Comparison of ENCODE assay signal across 8 mouse cellular contexts in genomic region chr14:18377944-18378575, GRCm38 (mm10). TPM values are rescaled to one million over a fixed set of nuclear protein-coding genes. Genes with fewer than 3 reads are reported as not detected.
DNase-seq lines count a peak whose midpoint lies in the region; ATAC-seq and TF ChIP-seq lines count a peak whose summit lies in the region.

No protein-coding gene starts in this region.

- peak; percentile 50; the same call in 1 of the 2 replicates for TF ChIP-seq CTCF in brain, embryonic 14.5 days (IDR thresholded peaks at IDR 0.05; ENCODE audit: borderline replicate concordance, extremely low read depth, insufficient read depth, insufficient read length)
- TF ChIP-seq CTCF in lung, adult 2 months (IDR thresholded peaks at IDR 0.05; ENCODE audit: insufficient read depth, low read length), result no peak

- H3K36me3 ChIP-seq in midbrain, embryonic 12.5 days, result no peaks in the 10 kb centered on the region

- WGBS in midbrain, embryonic 12.5 days, result 71% methylated on average over 8 of the region's 8 CpGs
- whole genome bisulfite sequencing in lung, adult 2 months, result 50% methylated on average over 8 of the region's 8 CpGs

- no peak overlapping the region for H3K27ac ChIP-seq in midbrain, embryonic 12.5 days (replicated peaks)

- no peak overlapping the region for H3K4me3 ChIP-seq in midbrain, embryonic 12.5 days
- H3K4me3 ChIP-seq in lung, adult 2 months (replicated peaks; ENCODE audit: extremely low read depth, low read depth, low read length), result no peak overlapping the region

- DNase-seq in kidney, postnatal 4 days, result peak; percentile 25 to 26
- no peak for DNase-seq in kidney, postnatal 25 days
- peak; percentile 20 for DNase-seq in brain, embryonic 14.5 days (ENCODE audit: low read depth)
- no peak for DNase-seq in thymus, postnatal 4 days
- no peak for DNase-seq in lung, adult 2 months
- no peak for DNase-seq in ovary, postnatal 36 days (ENCODE audit: low spot score)

- H3K27me3 ChIP-seq in midbrain, embryonic 12.5 days, result no peaks in the 10 kb centered on the region

- H3K4me2 ChIP-seq in midbrain, embryonic 12.5 days (replicated peaks), result no peak overlapping the region

- no peak overlapping the region for H3K9ac ChIP-seq in midbrain, embryonic 12.5 days (replicated peaks)

- H3K4me1 ChIP-seq in midbrain, embryonic 12.5 days, result peaks cover 7% of the 10 kb centered on the region; the same call in 1 of the 2 replicates
- no peaks in the 10 kb centered on the region for H3K4me1 ChIP-seq in lung, adult 2 months (ENCODE audit: control insufficient read depth, insufficient read depth, low read length)

- TF ChIP-seq POLR2A in brain, embryonic 14.5 days (IDR thresholded peaks at IDR 0.05; ENCODE audit: borderline replicate concordance, extremely low read depth, insufficient read depth, insufficient read length, poor library complexity, severe bottlenecking), result no peak
- TF ChIP-seq POLR2A in lung, adult 2 months (IDR thresholded peaks at IDR 0.05; ENCODE audit: borderline replicate concordance, extremely low read depth, low read depth, low read length), result no peak

- ATAC-seq in hematopoietic stem cell, adult 5-6 weeks (replicated peaks in 1 of 2; ENCODE audit: insufficient read depth in 1 of 2, low FRiP score in 2 of 2, low TSS enrichment in 1 of 2, low read depth in 1 of 2, poor library complexity in 2 of 2, severe bottlenecking in 2 of 2), result peak; percentile 45 to 54; a peak in 3 of 4 replicates
- ATAC-seq in midbrain, embryonic 12.5 days (ENCODE audit: low FRiP score, low read depth), result peak; percentile 50; the same call in 1 of the 2 replicates

- H3K9me3 ChIP-seq in midbrain, embryonic 12.5 days, result no peaks in the 10 kb centered on the region

RNA-seq across cellular contexts. Expression of gene Ube2e1, which starts 46.4 kb away (rescaled TPM):
- 135 and 149 TPM in 2 replicates for polyA plus RNA-seq in brain, embryonic 14.5 days (2012; rRNA removed)
- total RNA-seq in hematopoietic stem cell, adult 5-6 weeks (2017), result 69.7 and 85.2 TPM in 2 replicates
- polyA plus RNA-seq in midbrain, embryonic 12.5 days (2016; fragmentation: Nextera tagmentation; extraction: Ambion mirVana), result 185 and 189 TPM in 2 replicates
- polyA plus RNA-seq in lung, adult 2 months (2012; rRNA removed), result 16.5 and 31.9 TPM in 2 replicates

Comparison
In these comparisons a context has a peak if more than half of its experiments do, and no peak if none do; other contexts are left out.
1. DNase-seq: peak in kidney, postnatal 4 days (2 of 2) and brain, embryonic 14.5 days (single experiment); none in kidney, postnatal 25 days (0 of 2), thymus, postnatal 4 days (single experiment), lung, adult 2 months (single experiment) and ovary, postnatal 36 days (single experiment).